Mouse (Mus musculus): ENCODE results near the gene Ttc30a2.

DNA sequence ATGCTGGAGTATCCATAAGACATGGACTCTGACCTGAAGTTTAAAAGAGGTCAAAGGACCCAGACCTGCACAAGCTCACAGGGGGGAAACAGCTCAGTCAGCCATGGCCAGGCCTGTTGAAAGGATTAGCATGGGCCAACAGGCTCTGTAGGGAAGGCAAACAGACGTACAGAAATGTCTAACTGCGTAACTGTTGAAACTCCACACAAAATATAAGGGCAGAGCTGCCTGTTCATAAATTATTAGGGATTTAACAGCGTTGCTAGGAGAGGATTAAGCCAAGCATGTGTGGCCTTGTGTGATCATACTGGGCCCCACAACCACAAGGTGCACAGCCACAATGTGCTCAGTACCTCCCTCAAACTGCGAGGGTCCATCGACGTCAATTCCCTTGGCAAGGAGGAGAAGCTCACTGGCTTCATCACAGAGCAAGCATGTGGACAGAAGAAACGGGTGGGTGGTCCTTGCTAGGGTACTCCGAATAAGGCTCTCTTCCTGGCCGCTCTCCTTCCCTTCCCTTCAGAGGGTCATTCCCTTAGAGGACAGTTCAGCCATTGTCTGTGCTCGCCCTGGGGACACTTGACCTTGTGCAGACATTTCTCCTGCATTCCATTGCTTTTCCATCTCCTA, 14.6 kb downstream of the Ttc30a2 start:
- TF ChIP-seq EP300 (IDR thresholded peaks at IDR 0.05; ENCODE audit: insufficient read depth, low read depth, low read length) (no peak), CTCF (IDR thresholded peaks at IDR 0.05) (no peak), POLR2A (IDR thresholded peaks at IDR 0.05; ENCODE audit: insufficient read depth, low read depth, low read length) (no peak)
